Mouse (Mus musculus) neural tube, embryonic 14.5 days (tissue): ENCODE results near the gene Rnf167. TPM values are rescaled to one million over a fixed set of nuclear protein-coding genes. Genes with fewer than 3 reads are reported as not detected.
A peak's percentile ranks its signal among the peaks of the same experiment; 100 is the strongest.

ENCODE experiments used
- ATAC-seq: fragments of 200-750 bp; cut with Nextera tagmentation; 2 replicates; pipeline ENCODE4 v1.8.0; 2017; ENCODE audit warnings: low read depth, mild to moderate bottlenecking, moderate TSS enrichment, moderate library complexity
- H3K27ac ChIP-seq: fragments of 300-500 bp; sonication (generic); 2 replicates; pipeline ENCODE4 v1.5.1; 2014; ENCODE audit warnings: low read depth, mild to moderate bottlenecking, control low read depth, low read length, moderate library complexity, mixed read lengths
- H3K27me3 ChIP-seq: fragments of 300-500 bp; sonication (generic); 2 replicates; pipeline ENCODE4 v1.6.1; 2014; ENCODE audit warnings: low read length; ENCODE audit not compliant: control insufficient read depth, insufficient read depth
- H3K36me3 ChIP-seq: fragments of 300-500 bp; sonication (generic); 2 replicates; pipeline ENCODE4 v1.6.1; 2014; ENCODE audit warnings: low read length, mixed read lengths; ENCODE audit not compliant: control insufficient read depth, insufficient read depth
- H3K4me1 ChIP-seq: fragments of 300-500 bp; sonication (generic); 2 replicates; pipeline ENCODE4 v1.6.1; 2014; ENCODE audit warnings: low read length; ENCODE audit not compliant: control insufficient read depth, insufficient read depth
- H3K4me2 ChIP-seq: fragments of 300-500 bp; sonication (generic); 2 replicates; pipeline ENCODE4 v1.6.1; 2014; ENCODE audit warnings: mild to moderate bottlenecking, low read depth, low read length, control low read depth
- H3K4me3 ChIP-seq: fragments of 300-500 bp; sonication (generic); 2 replicates; pipeline ENCODE4 v1.5.1; 2014; ENCODE audit warnings: low read depth, low read length, control low read depth, mixed read lengths
- H3K9ac ChIP-seq: fragments of 300-500 bp; sonication (generic); replicated peaks from 2 replicates; pipeline ENCODE4 v1.6.1; 2014; ENCODE audit warnings: low read depth, mild to moderate bottlenecking, control low read depth, low read length, mixed read lengths
- H3K9me3 ChIP-seq: fragments of 300-500 bp; sonication (generic); 2 replicates; pipeline ENCODE4 v1.6.1; 2016; ENCODE audit warnings: low read length; ENCODE audit not compliant: control insufficient read depth
- WGBS: fragments of 180-500 bp; shearing (Covaris S2); extraction: QIAGEN DNeasy Blood & Tissue Kit; methylation state at CpG from one replicate; pipeline ENCODE4 v1.1.7; 2014; 5-methylcytosine and 5-hydroxymethylcytosine counted together
- polyA plus RNA-seq: library from polyadenylated mRNA; unstranded; fragments of >200 nt; fragmentation: Nextera tagmentation; extraction: Ambion mirVana; gene quantifications from 2 replicates; pipeline ENCODE4 v1.2.1, GENCODE M21; 2014

Gene Rnf167
- polyA plus RNA-seq, 1 experiment from 2014 or later = 98.6 TPM

DNA sequence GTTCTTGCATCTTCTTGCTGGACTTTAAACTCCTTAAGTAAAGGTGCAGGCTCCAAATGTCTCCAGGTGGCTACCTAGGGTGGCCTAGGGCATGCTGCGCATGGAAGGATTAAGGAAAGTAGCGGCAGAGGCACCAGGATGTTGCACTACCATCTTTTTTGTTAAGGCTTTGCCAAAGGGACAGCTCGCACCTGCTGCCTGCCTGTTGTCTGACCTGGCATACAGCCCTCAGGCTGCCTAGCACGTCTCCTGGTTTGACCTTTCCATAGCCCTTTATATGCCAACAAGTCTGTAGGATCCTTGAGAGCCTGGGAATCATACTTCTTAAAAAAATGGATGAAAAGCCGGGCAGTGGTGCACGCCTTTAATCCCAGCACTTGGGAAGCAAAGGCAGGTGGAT lies 4.0 kb upstream of the Rnf167 start:
- Histone ChIP-seq H3K4me2 (no peak overlapping the region), H3K27ac (no peak overlapping the region), H3K27me3 (no peaks in the 10 kb centered on the region), H3K4me3 (no peak overlapping the region), H3K9me3 (no peaks in the 10 kb centered on the region), H3K9ac (no peak overlapping the region), H3K36me3 (peaks cover 14% of the 10 kb centered on the region), H3K4me1 (peaks cover 14% of the 10 kb centered on the region)
- no peak for ATAC-seq
- 95% methylated on average over 6 of the region's 6 CpGs for WGBS

DNA sequence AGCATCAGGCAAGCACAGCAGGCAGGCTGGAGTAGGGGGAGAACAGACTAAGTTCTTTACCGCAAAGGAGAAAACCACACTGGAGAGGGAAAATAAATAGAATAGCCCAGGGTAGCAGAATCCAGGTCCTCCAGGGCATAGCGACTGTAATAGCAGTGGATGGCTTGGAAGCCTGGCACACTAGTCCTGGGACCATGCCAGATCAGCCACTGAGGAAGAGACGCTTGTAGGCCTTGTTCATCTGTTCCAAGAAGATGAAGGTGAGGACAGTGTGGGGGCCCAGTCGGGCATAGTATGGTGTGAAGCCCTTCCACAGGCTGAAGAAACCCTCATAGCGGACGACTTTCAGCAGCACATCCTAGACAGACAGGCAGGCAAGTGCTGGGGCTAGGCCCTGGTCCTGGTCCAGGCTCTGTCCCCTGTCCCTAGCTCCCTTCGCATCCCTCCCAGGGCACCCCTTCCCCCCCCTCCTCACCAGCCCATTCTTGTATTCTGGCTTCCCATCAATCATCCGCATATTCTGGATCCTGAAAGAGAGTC lies 2.4 kb upstream of the Rnf167 start:
- H3K4me3 ChIP-seq = no peak overlapping the region
- peaks cover 23% of the 10 kb centered on the region for H3K36me3 ChIP-seq
- H3K27ac ChIP-seq = no peak overlapping the region
- no peaks in the 10 kb centered on the region for H3K27me3 ChIP-seq
- ATAC-seq = no peak
- WGBS = 96% methylated on average over 8 of the region's 8 CpGs
- no peaks in the 10 kb centered on the region for H3K9me3 ChIP-seq
- H3K9ac ChIP-seq = no peak overlapping the region
- peaks cover 21% of the 10 kb centered on the region for H3K4me1 ChIP-seq
- H3K4me2 ChIP-seq = no peak overlapping the region

DNA sequence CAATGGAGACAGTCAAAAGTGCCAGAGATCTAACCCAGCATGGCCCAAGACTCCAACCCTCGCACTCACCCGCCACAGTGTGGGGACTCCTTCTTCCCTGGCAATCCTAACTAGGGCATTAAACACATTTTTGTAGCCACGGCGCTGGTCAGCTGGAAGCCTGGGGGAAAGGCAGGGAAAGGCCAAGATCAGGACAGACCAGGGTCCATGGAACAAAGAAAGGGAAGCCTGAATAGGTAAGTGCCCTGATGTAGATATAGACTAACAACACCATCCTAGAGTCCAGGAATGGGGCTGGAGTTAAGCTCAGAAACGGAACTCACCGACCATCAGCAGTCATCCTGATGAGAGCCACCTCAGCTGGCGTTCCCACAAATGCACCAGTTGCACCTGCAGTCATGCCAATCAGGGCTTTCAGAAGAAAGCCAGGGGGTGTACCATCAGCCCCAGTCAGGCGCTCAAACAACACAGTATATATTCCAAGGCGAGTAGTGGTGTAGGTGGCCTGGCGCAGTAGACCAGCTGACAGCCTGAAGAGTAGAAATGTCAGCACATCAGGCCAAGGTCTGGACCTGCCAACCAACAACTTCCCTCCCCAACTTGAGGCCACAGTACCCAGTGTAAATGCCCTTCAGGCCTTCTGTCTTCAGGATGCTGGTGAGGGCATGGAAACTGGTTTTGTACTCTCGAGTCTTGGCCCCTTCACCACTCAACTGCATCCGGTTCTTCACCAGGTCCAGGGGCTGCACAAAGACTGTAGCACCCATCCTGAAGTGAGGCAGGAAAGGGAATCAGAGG lies 1.4 kb upstream of the Rnf167 start:
- H3K36me3 ChIP-seq = peaks cover 32% of the 10 kb centered on the region
- no peak overlapping the region for H3K27ac ChIP-seq
- peak overlapping the region; percentile 77 for H3K4me3 ChIP-seq
- H3K9ac ChIP-seq = peak overlapping the region; percentile 88; the same call in 1 of the 2 replicates
- ATAC-seq = no peak
- H3K4me2 ChIP-seq = peak overlapping the region; percentile 68
- WGBS = 96% methylated on average over 12 of the region's 12 CpGs
- H3K4me1 ChIP-seq = peaks cover 21% of the 10 kb centered on the region
- H3K27me3 ChIP-seq = no peaks in the 10 kb centered on the region
- H3K9me3 ChIP-seq = no peaks in the 10 kb centered on the region

DNA sequence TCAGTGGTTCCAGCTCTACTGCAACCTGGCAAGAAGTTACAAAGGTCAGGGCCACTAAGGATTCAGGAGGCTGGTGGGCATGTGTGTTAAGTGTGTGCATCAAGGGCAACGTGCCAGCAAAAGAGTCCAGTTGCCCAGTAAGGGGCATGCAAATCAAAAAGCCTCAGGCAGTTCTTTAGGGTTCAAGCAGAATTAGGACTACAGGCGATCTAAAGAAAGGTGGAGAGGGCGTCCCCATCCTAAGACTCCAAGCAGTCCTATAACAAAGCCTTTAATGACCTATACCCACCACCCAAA lies 828 bp upstream of the Rnf167 start:
- Histone ChIP-seq H3K4me2 (peak overlapping the region; percentile 68), H3K4me1 (peaks cover 21% of the 10 kb centered on the region), H3K36me3 (peaks cover 37% of the 10 kb centered on the region), H3K9ac (peak overlapping the region; percentile 88), H3K4me3 (peak overlapping the region; percentile 77), H3K9me3 (no peaks in the 10 kb centered on the region), H3K27ac (peak overlapping the region; percentile 84), H3K27me3 (no peaks in the 10 kb centered on the region)
- WGBS = 12% methylated on average over 3 of the region's 3 CpGs
- ATAC-seq = peak; percentile 3; the same call in 1 of the 2 replicates

DNA sequence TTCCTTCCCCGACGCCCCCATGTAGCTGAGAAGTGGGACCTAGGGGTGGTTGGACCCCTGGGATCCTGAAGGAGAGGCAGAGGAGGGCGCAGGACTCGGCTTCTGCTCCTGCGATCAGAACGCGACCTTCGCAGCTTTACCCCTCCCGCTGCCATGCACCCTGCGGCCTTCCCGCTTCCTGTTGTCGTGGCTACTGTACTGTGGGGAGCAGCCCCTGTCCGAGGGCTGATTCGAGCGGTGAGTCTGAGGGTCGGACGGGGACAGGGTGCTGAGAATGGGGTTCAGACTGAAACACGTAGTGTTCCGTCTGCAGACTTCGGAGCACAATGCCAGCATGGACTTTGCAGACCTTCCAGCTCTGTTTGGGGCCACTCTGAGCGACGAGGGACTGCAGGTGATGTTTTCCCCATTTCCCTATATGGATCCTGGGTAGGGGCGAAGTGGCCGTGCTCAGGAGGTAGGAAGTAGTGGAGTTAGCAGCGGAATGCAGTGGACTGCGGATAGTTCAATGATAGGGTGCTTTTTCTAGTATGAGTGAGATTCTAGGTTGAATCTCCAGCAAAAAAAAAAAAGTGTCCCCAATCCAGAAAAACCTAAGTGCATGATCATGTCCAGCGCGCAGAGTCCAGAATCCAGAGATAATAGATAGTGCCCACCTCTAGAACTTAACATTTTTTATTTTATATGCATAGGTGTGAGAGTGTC lies 833 bp downstream of the Rnf167 start:
- Histone ChIP-seq H3K36me3 (peaks cover 42% of the 10 kb centered on the region), H3K4me3 (peak overlapping the region; percentile 77)

DNA sequence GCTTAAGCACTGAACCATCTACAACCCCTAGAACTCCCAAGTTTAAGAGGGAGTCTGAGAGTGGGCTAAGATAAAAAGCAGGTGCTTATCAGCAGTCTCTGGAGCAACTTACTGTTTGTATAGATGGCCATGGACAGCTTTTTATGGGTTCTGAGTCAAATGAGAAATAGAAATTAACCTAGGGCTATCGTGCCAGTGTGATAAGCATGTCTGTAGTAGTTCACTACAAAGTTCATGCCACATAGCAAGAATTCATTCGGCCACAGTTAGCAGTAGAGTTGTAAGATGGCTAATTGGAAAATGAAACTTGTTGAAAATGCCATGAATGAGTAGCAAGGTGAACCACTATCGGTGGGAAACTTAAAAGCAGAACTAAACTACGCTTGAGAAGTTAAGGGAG lies 1.5 kb downstream of the Rnf167 start:
- Histone ChIP-seq H3K9ac (peak overlapping the region; percentile 70; the same call in 1 of the 2 replicates), H3K4me3 (peak overlapping the region; percentile 77; the same call in 1 of the 2 replicates), H3K36me3 (peaks cover 42% of the 10 kb centered on the region), H3K4me2 (peak overlapping the region; percentile 100), H3K4me1 (peaks cover 30% of the 10 kb centered on the region), H3K27ac (no peak overlapping the region), H3K27me3 (no peaks in the 10 kb centered on the region), H3K9me3 (no peaks in the 10 kb centered on the region)
- no peak for ATAC-seq
- 88% methylated on average over 4 of the region's 4 CpGs for WGBS

More for the DNA sequence above, 833 bp downstream of the Rnf167 start:
- peak overlapping the region; percentile 100 for H3K4me2 ChIP-seq
- WGBS = 4% methylated on average over 28 of the region's 28 CpGs
- H3K9ac ChIP-seq = peak overlapping the region; percentile 70
- H3K27ac ChIP-seq = peak overlapping the region; percentile 84
- peaks cover 26% of the 10 kb centered on the region for H3K4me1 ChIP-seq
- no peaks in the 10 kb centered on the region for H3K27me3 ChIP-seq
- no peaks in the 10 kb centered on the region for H3K9me3 ChIP-seq
- ATAC-seq = no peak

DNA sequence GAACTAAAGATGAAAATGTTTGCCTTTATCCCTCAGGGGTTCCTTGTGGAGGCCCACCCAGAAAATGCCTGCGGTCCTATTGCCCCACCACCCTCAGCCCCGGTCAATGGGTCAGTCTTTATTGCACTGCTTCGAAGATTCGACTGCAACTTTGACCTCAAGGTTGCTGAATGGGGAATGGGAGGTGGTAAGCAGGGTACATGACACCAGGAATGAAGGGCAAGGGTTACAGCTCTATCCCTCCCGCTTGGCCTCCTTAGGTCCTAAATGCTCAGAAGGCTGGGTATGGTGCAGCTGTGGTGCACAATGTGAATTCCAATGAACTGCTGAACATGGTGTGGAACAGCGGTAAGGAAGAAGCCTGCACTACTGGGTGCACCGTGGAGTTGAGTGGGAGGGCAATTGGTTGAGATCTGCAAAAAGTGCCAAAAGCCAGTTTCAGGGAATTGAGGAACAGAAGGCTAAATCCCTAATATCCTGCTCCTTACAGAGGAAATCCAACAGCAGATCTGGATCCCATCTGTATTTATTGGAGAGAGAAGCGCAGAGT lies 2.2 kb downstream of the Rnf167 start:
- no peak for ATAC-seq
- WGBS = 81% methylated on average over 8 of the region's 8 CpGs
- H3K9ac ChIP-seq = no peak overlapping the region
- H3K27ac ChIP-seq = no peak overlapping the region
- peaks cover 40% of the 10 kb centered on the region for H3K36me3 ChIP-seq
- H3K9me3 ChIP-seq = no peaks in the 10 kb centered on the region
- H3K27me3 ChIP-seq = no peaks in the 10 kb centered on the region
- H3K4me1 ChIP-seq = peaks cover 30% of the 10 kb centered on the region
- H3K4me2 ChIP-seq = peak overlapping the region; percentile 100; the same call in 1 of the 2 replicates
- no peak overlapping the region for H3K4me3 ChIP-seq

DNA sequence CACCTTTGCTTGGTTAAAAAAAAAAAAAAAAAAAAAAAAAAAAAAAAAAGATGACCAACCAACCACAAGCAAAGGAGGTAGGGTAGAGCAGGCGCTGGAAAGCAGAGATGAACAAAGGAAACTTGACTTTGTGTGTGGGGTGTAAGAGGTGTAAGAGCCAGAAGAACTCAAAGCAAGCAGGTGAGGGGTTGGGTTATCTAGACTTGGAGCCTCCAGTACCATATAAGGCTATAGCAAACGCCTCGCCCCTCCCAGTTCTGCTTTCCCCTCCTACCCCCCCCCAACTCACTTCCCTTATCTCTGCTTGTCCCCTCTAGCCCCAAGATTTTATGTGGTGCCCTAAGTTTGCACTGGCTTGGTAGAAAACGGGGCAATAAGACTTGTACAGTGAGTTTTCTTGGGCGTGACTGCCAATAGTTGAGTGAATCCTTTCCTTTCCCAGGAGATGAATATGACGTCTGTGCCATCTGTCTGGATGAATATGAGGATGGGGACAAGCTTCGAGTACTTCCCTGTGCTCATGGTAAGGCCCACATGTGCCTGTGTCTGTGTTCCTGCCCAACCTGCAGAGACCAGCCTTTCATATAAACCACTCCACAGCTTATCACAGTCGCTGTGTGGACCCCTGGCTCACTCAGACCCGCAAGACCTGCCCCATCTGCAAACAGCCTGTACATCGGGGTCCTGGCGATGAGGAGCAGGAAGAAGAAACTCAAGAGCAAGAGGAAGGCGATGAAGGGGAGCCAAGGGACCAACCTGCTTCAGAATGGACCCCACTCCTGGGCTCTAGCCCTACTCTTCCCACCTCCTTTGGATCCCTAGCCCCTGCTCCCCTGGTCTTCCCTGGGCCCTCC lies 3.5 kb downstream of the Rnf167 start:
- Histone ChIP-seq H3K4me1 (peaks cover 28% of the 10 kb centered on the region), H3K36me3 (peaks cover 30% of the 10 kb centered on the region), H3K27ac (no peak overlapping the region), H3K4me2 (no peak overlapping the region), H3K27me3 (no peaks in the 10 kb centered on the region), H3K9ac (no peak overlapping the region), H3K9me3 (no peaks in the 10 kb centered on the region), H3K4me3 (no peak overlapping the region)
- WGBS = 81% methylated on average over 12 of the region's 12 CpGs
- no peak for ATAC-seq
